ENCODE assay signal across 7 mouse cellular contexts in the genomic region with DNA sequence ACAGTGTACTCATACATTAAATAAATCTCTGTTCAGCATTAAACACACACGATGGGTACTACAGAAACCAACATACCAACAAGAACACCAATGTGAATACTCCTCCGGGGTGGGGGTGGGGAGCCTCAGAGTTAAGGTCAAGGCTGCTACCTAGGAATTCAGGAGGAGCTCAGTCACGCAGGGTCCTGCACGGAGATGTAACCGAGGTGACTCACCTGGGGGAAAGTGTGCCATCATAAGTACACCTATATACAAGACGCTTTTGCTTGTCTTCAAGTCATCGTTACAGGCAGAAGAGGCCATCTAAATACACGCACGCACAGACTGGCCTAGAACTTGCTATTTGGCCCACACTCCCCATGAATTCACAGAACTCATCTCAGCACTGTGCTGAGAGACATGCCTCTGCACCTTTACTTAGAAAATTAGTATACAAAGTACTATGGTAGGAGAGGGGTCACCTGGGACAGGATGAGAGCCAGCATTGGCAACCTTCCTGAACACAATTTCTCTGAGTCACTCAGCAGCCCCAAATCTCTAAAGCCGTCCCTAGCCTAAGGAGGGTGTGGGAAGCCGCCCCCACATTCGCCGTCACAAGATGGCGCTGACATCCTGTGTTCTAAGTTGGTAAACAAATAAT. TPM values are rescaled to one million over a fixed set of nuclear protein-coding genes. Genes with fewer than 3 reads are reported as not detected.
DNase-seq lines count a peak whose midpoint lies in the region; ATAC-seq and TF ChIP-seq lines count a peak whose summit lies in the region.

No protein-coding gene starts in this region.

- no peak for TF ChIP-seq POLR2A in ES-Bruce4 (IDR thresholded peaks at IDR 0.05; ENCODE audit: insufficient read depth, low read length)

- 0 out of 2 replicates have a peak, but pooled peaks have one; percentile 38 for ATAC-seq in hindbrain, embryonic 12.5 days (ENCODE audit: low FRiP score)
- no peak for ATAC-seq in limb, embryonic 13.5 days (ENCODE audit: low FRiP score, low read depth)
- ATAC-seq in monocyte, adult 5-6 weeks (replicated peaks; ENCODE audit: insufficient number of reproducible peaks, low FRiP score, low TSS enrichment, poor library complexity, severe bottlenecking) = peak; percentile 90

- WGBS in hindbrain, embryonic 12.5 days = 66% methylated on average over 14 of the region's 14 CpGs
- WGBS in limb, embryonic 13.5 days = 70% methylated on average over 14 of the region's 14 CpGs

- DNase-seq in brain, adult 2 months (ENCODE audit: low read depth, low spot score) = peak; percentile 87
- DNase-seq in fat pad, adult 2 months (ENCODE audit: extremely low read depth, low read depth, low spot score) = peak; percentile 55
- peak; percentile 29 for DNase-seq in yolk sac, embryonic 10.5 days (ENCODE audit: low spot score)

- H3K9ac ChIP-seq in ES-Bruce4 (ENCODE audit: low read depth, poor library complexity, severe bottlenecking) = no peak overlapping the region; the same call in 1 of the 2 replicates
- no peak overlapping the region for H3K9ac ChIP-seq in hindbrain, embryonic 12.5 days
- no peak overlapping the region for H3K9ac ChIP-seq in limb, embryonic 13.5 days

- H3K27me3 ChIP-seq in ES-Bruce4 (ENCODE audit: control insufficient read depth, insufficient read depth, low read length, poor library complexity, severe bottlenecking) = no peaks in the 10 kb centered on the region
- no peaks in the 10 kb centered on the region for H3K27me3 ChIP-seq in hindbrain, embryonic 12.5 days
- no peaks in the 10 kb centered on the region for H3K27me3 ChIP-seq in limb, embryonic 13.5 days

- no peak overlapping the region; the same call in 1 of the 2 replicates for H3K4me2 ChIP-seq in hindbrain, embryonic 12.5 days (replicated peaks)
- peak overlapping the region; percentile 38 for H3K4me2 ChIP-seq in limb, embryonic 13.5 days (replicated peaks)

- TF ChIP-seq EP300 in ES-Bruce4 (IDR thresholded peaks at IDR 0.05; ENCODE audit: insufficient read depth, low read depth, low read length) = no peak

- no peaks in the 10 kb centered on the region for H3K36me3 ChIP-seq in ES-Bruce4 (ENCODE audit: control insufficient read depth, insufficient read depth, low read length, poor library complexity, severe bottlenecking)
- H3K36me3 ChIP-seq in hindbrain, embryonic 12.5 days = 0 out of 2 replicates have a peak, but pooled peaks cover 6% of the 10 kb centered on the region
- peaks cover 8% of the 10 kb centered on the region for H3K36me3 ChIP-seq in limb, embryonic 13.5 days

- H3K4me1 ChIP-seq in ES-Bruce4 (ENCODE audit: control insufficient read depth, insufficient read depth, low read length) = peaks cover 10% of the 10 kb centered on the region
- H3K4me1 ChIP-seq in hindbrain, embryonic 12.5 days = peaks cover 26% of the 10 kb centered on the region
- peaks cover 22% of the 10 kb centered on the region for H3K4me1 ChIP-seq in limb, embryonic 13.5 days

- TF ChIP-seq CTCF in ES-Bruce4 (IDR thresholded peaks at IDR 0.05; ENCODE audit: low read depth, low read length) = no peak

- H3K4me3 ChIP-seq in ES-Bruce4 (ENCODE audit: low read depth, low read length) = no peak overlapping the region
- H3K4me3 ChIP-seq in hindbrain, embryonic 12.5 days = no peak overlapping the region
- H3K4me3 ChIP-seq in limb, embryonic 13.5 days = peak overlapping the region; percentile 7; the same call in 1 of the 2 replicates

- no peaks in the 10 kb centered on the region for H3K9me3 ChIP-seq in ES-Bruce4 (replicated peaks; ENCODE audit: control insufficient read depth, insufficient read depth, low read length, poor library complexity, severe bottlenecking)
- H3K9me3 ChIP-seq in hindbrain, embryonic 12.5 days (replicated peaks) = no peaks in the 10 kb centered on the region
- H3K9me3 ChIP-seq in limb, embryonic 13.5 days = no peaks in the 10 kb centered on the region

- peak overlapping the region; percentile 39 for H3K27ac ChIP-seq in ES-Bruce4 (ENCODE audit: insufficient read depth, low read length)
- peak overlapping the region; percentile 26; the same call in 1 of the 2 replicates for H3K27ac ChIP-seq in hindbrain, embryonic 12.5 days
- no peak overlapping the region for H3K27ac ChIP-seq in limb, embryonic 13.5 days

RNA-seq across cellular contexts. Expression of a gene that starts 23.9 kb away (rescaled TPM):
- polyA plus RNA-seq in ES-Bruce4 (2011; ENCODE audit: insufficient read depth, insufficient read length, low read depth, missing spikeins) = 23.1 and 31.8 TPM in 2 replicates
- 44.8 and 47.2 TPM in 2 replicates for polyA plus RNA-seq in hindbrain, embryonic 12.5 days (2016; fragmentation: Nextera tagmentation; extraction: Ambion mirVana)
- 18.6 and 18.7 TPM in 2 replicates for polyA plus RNA-seq in limb, embryonic 13.5 days (2015; fragmentation: Nextera tagmentation; extraction: Ambion mirVana)
- 8.3 to 42.3 TPM (median 19.1 TPM) in 3 replicates for total RNA-seq in monocyte, adult 5-6 weeks (2017)

RNA-seq across cellular contexts. Expression of a gene that starts 44.9 kb away (rescaled TPM):
- 443 and 531 TPM in 2 replicates for polyA plus RNA-seq in ES-Bruce4 (2011; ENCODE audit: insufficient read depth, insufficient read length, low read depth, missing spikeins)
- polyA plus RNA-seq in hindbrain, embryonic 12.5 days (2016; fragmentation: Nextera tagmentation; extraction: Ambion mirVana) = 46.6 and 50.6 TPM in 2 replicates
- polyA plus RNA-seq in limb, embryonic 13.5 days (2015; fragmentation: Nextera tagmentation; extraction: Ambion mirVana) = 28.2 and 30.2 TPM in 2 replicates
- 55.7 to 125 TPM (median 100.0 TPM) in 3 replicates for total RNA-seq in monocyte, adult 5-6 weeks (2017)

RNA-seq across cellular contexts. Expression of a gene that starts 53.8 kb away (rescaled TPM):
- 11.7 and 12.3 TPM in 2 replicates for polyA plus RNA-seq in ES-Bruce4 (2011; ENCODE audit: insufficient read depth, insufficient read length, low read depth, missing spikeins)
- 27.2 and 28.2 TPM in 2 replicates for polyA plus RNA-seq in hindbrain, embryonic 12.5 days (2016; fragmentation: Nextera tagmentation; extraction: Ambion mirVana)
- polyA plus RNA-seq in limb, embryonic 13.5 days (2015; fragmentation: Nextera tagmentation; extraction: Ambion mirVana) = 0.25 and 0.37 TPM in 2 replicates
- total RNA-seq in monocyte, adult 5-6 weeks (2017) = 0.19 to 0.39 TPM in 2 of 3 replicates, not detected in the other

Comparison
In these comparisons a context has a peak if more than half of its experiments do, and no peak if none do; other contexts are left out.
1. DNase-seq: peak in every context shown above with its lines; median percentile 87 in brain, adult 2 months; 55 in fat pad, adult 2 months; 29 in yolk sac, embryonic 10.5 days.